Mouse (Mus musculus) limb, embryonic 14.5 days (tissue): ENCODE measurements around the gene Slc25a36. TPM values are rescaled to one million over a fixed set of nuclear protein-coding genes. Genes with fewer than 3 reads are reported as not detected.

ENCODE experiments used
- ATAC-seq: fragments of 200-750 bp; cut with Nextera tagmentation; 2 replicates; pipeline ENCODE4 v1.8.0; 2017; ENCODE audit warnings: low read depth, moderate number of reproducible peaks, moderate TSS enrichment; ENCODE audit not compliant: low FRiP score
- DNase-seq: peaks from one replicate; pipeline ENCODE4 v3.0.0-alpha.2; 2015; ENCODE audit warnings: low spot score
- H3K27ac ChIP-seq: fragments of 300-500 bp; sonication (generic); replicated peaks from 2 replicates; pipeline ENCODE4 v1.5.1; 2014; ENCODE audit warnings: low read depth, mild to moderate bottlenecking, low read length, moderate library complexity, mixed read lengths
- H3K27me3 ChIP-seq: fragments of 300-500 bp; sonication (generic); 2 replicates; pipeline ENCODE4 v1.6.1; 2014; ENCODE audit warnings: low read length, mixed read lengths; ENCODE audit not compliant: control insufficient read depth, insufficient read depth
- H3K36me3 ChIP-seq: fragments of 300-500 bp; sonication (generic); 2 replicates; pipeline ENCODE4 v1.6.1; 2014; ENCODE audit warnings: mild to moderate bottlenecking, low read length, moderate library complexity, mixed read lengths; ENCODE audit not compliant: control insufficient read depth, insufficient read depth
- H3K4me1 ChIP-seq: fragments of 300-500 bp; sonication (generic); 2 replicates; pipeline ENCODE4 v1.6.1; 2014; ENCODE audit warnings: antibody characterized with exemption, low read length, mixed read lengths; ENCODE audit not compliant: control insufficient read depth, insufficient read depth
- H3K4me2 ChIP-seq: fragments of 300-500 bp; sonication (generic); replicated peaks from 2 replicates; pipeline ENCODE4 v1.6.1; 2014; ENCODE audit warnings: low read depth, mild to moderate bottlenecking, low read length, moderate library complexity; ENCODE audit not compliant: severe bottlenecking
- H3K4me3 ChIP-seq: fragments of 300-500 bp; sonication (generic); replicated peaks from 2 replicates; pipeline ENCODE4 v1.5.1; 2014; ENCODE audit warnings: low read length
- H3K9ac ChIP-seq: fragments of 300-500 bp; sonication (generic); 2 replicates; pipeline ENCODE4 v1.6.1; 2014; ENCODE audit warnings: mild to moderate bottlenecking, low read depth, low read length, moderate library complexity; ENCODE audit not compliant: severe bottlenecking
- H3K9me3 ChIP-seq: fragments of 300-500 bp; sonication (generic); 2 replicates; pipeline ENCODE4 v1.6.1; 2016; ENCODE audit warnings: low read length; ENCODE audit not compliant: control insufficient read depth
- POLR2A ChIP-seq: fragments of 200-500 bp; IDR thresholded peaks from 2 replicates; pipeline ENCODE4 v1.8.0; 2012; ENCODE audit warnings: inconsistent platforms, mild to moderate bottlenecking, moderate library complexity, borderline replicate concordance; ENCODE audit not compliant: insufficient read depth, insufficient read length; ENCODE audit errors: extremely low read depth
- WGBS: fragments of 180-500 bp; shearing (Covaris S2); extraction: QIAGEN DNeasy Blood & Tissue Kit; methylation state at CpG from one replicate; pipeline ENCODE4 v1.1.7; 2014; 5-methylcytosine and 5-hydroxymethylcytosine counted together
- polyA plus RNA-seq, 2 experiments: library from polyadenylated mRNA; depleted of rRNA in 1 of 2; stranded (reverse) in 1 of 2; unstranded in 1 of 2; fragments of >200 nt; fragmentation: Nextera tagmentation in 1 of 2; extraction: Ambion mirVana in 1 of 2; gene quantifications; 2 replicates each; pipeline versions ENCODE4 v1.2.1 to v1.2.3; 2012 to 2014

The Slc25a36 gene
- polyA plus RNA-seq, 2 experiments = 89.4 to 127 TPM

GRCm38 (mm10) chr9:97065885-97066284 is 45.1 kb downstream of the Slc25a36 start:
- H3K36me3 ChIP-seq = no peaks in the 10 kb centered on the region
- H3K27ac ChIP-seq = no peak overlapping the region
- no peaks in the 10 kb centered on the region for H3K27me3 ChIP-seq
- no peak overlapping the region for H3K4me2 ChIP-seq
- H3K4me3 ChIP-seq = no peak overlapping the region
- H3K9ac ChIP-seq = no peak overlapping the region
- peaks cover 17% of the 10 kb centered on the region for H3K4me1 ChIP-seq
- ATAC-seq (peak; percentile 82), DNase-seq (peak; percentile 84)
- no peak for TF ChIP-seq POLR2A
- H3K9me3 ChIP-seq = no peaks in the 10 kb centered on the region
- WGBS = 52% methylated on average over 4 of the region's 4 CpGs

- ATAC-seq (no peak), DNase-seq (no peak)
- Histone ChIP-seq H3K4me1 (peaks cover 17% of the 10 kb centered on the region), H3K27me3 (no peaks in the 10 kb centered on the region), H3K4me2 (no peak overlapping the region), H3K4me3 (no peak overlapping the region), H3K9ac (no peak overlapping the region), H3K36me3 (no peaks in the 10 kb centered on the region), H3K9me3 (no peaks in the 10 kb centered on the region), H3K27ac (no peak overlapping the region)
- 49% methylated on average over 5 of the region's 5 CpGs for WGBS
- TF ChIP-seq POLR2A = no peak
Measured at GRCm38 (mm10) chr9:97065216-97065615, 45.7 kb downstream of the Slc25a36 start.

- DNase-seq (no peak), ATAC-seq (no peak)
- H3K9ac ChIP-seq = no peak overlapping the region
- no peak overlapping the region for H3K27ac ChIP-seq
- no peaks in the 10 kb centered on the region for H3K9me3 ChIP-seq
- H3K4me1 ChIP-seq = peaks cover 17% of the 10 kb centered on the region
- 92% methylated on average over 1 of the region's 1 CpGs for WGBS
- no peak for TF ChIP-seq POLR2A
- no peak overlapping the region for H3K4me2 ChIP-seq
- H3K27me3 ChIP-seq = no peaks in the 10 kb centered on the region
- no peaks in the 10 kb centered on the region for H3K36me3 ChIP-seq
- H3K4me3 ChIP-seq = no peak overlapping the region
Measured at GRCm38 (mm10) chr9:97064161-97064560, 46.8 kb downstream of the Slc25a36 start.

GRCm38 (mm10) chr9:97061696-97062095 is 49.3 kb downstream of the Slc25a36 start:
- WGBS = 95% methylated on average over 9 of the region's 9 CpGs
- Histone ChIP-seq H3K4me3 (no peak overlapping the region), H3K27ac (no peak overlapping the region), H3K4me1 (peaks cover 14% of the 10 kb centered on the region), H3K27me3 (no peaks in the 10 kb centered on the region), H3K9me3 (no peaks in the 10 kb centered on the region), H3K36me3 (no peaks in the 10 kb centered on the region), H3K4me2 (no peak overlapping the region), H3K9ac (no peak overlapping the region)
- DNase-seq (no peak), ATAC-seq (no peak)
- TF ChIP-seq POLR2A = no peak

GRCm38 (mm10) chr9:97056541-97057338 is 54.2 kb downstream of the Slc25a36 start:
- no peak overlapping the region for H3K27ac ChIP-seq
- TF ChIP-seq POLR2A = no peak
- 39% methylated on average over 18 of the region's 18 CpGs for WGBS
- peak; percentile 70 for ATAC-seq
- no peaks in the 10 kb centered on the region for H3K36me3 ChIP-seq
- H3K4me2 ChIP-seq = peak overlapping the region; percentile 36
- peaks cover 6% of the 10 kb centered on the region; the same call in 1 of the 2 replicates for H3K4me1 ChIP-seq
- peak overlapping the region; percentile 14; the same call in 1 of the 2 replicates for H3K4me3 ChIP-seq
- H3K27me3 ChIP-seq = no peaks in the 10 kb centered on the region
- H3K9me3 ChIP-seq = no peaks in the 10 kb centered on the region
- H3K9ac ChIP-seq = no peak overlapping the region; the same call in 1 of the 2 replicates
- DNase-seq = peak; percentile 39
